Mouse (Mus musculus) limb, embryonic 11.5 days (tissue): ENCODE measurements around the gene Cphx3. TPM values are rescaled to one million over a fixed set of nuclear protein-coding genes. Genes with fewer than 3 reads are reported as not detected.
"Not testable (repeated sequence)": the region's sequence is repeated elsewhere in the genome, so short reads cannot be mapped to it uniquely, and the experiment has no call there.

Experiments
- ATAC-seq: fragments of 200-750 bp; cut with Nextera tagmentation; 2 replicates; pipeline ENCODE4 v1.8.0; 2017; ENCODE audit warnings: low read depth; ENCODE audit not compliant: insufficient number of reproducible peaks, low FRiP score, low TSS enrichment
- DNase-seq: peaks from one replicate; pipeline ENCODE4 v3.0.0-alpha.2; 2015; ENCODE audit warnings: low spot score
- H3K27ac ChIP-seq: fragments of 300-500 bp; sonication (generic); replicated peaks from 2 replicates; pipeline ENCODE4 v1.5.1; 2014; ENCODE audit warnings: low read depth, mild to moderate bottlenecking, low read length
- H3K27me3 ChIP-seq: fragments of 300-500 bp; sonication (generic); 2 replicates; pipeline ENCODE4 v1.6.1; 2014; ENCODE audit warnings: mild to moderate bottlenecking, low read length, mixed read lengths; ENCODE audit not compliant: control insufficient read depth, insufficient read depth
- H3K36me3 ChIP-seq: fragments of 300-500 bp; sonication (generic); 2 replicates; pipeline ENCODE4 v1.6.1; 2014; ENCODE audit warnings: mild to moderate bottlenecking, low read length, moderate library complexity, mixed read lengths; ENCODE audit not compliant: control insufficient read depth, insufficient read depth
- H3K4me1 ChIP-seq: fragments of 300-500 bp; sonication (generic); 2 replicates; pipeline ENCODE4 v1.6.1; 2014; ENCODE audit warnings: low read length, mixed read lengths; ENCODE audit not compliant: control insufficient read depth, insufficient read depth
- H3K4me2 ChIP-seq: fragments of 300-500 bp; sonication (generic); 2 replicates; pipeline ENCODE4 v1.6.1; 2014; ENCODE audit warnings: low read depth, mild to moderate bottlenecking, moderate library complexity; ENCODE audit not compliant: severe bottlenecking
- H3K4me3 ChIP-seq: fragments of 300-500 bp; sonication (generic); 2 replicates; pipeline ENCODE4 v1.5.1; 2014; ENCODE audit warnings: low read depth, low read length
- H3K9ac ChIP-seq: fragments of 300-500 bp; sonication (generic); 2 replicates; pipeline ENCODE4 v1.6.1; 2014; ENCODE audit warnings: mild to moderate bottlenecking, low read length
- H3K9me3 ChIP-seq: fragments of 300-500 bp; sonication (generic); 2 replicates; pipeline ENCODE4 v1.6.1; 2016; ENCODE audit warnings: low read length; ENCODE audit not compliant: control insufficient read depth
- WGBS: fragments of 180-500 bp; shearing (Covaris S2); extraction: QIAGEN DNeasy Blood & Tissue Kit; methylation state at CpG from one replicate; pipeline ENCODE4 v1.1.7; 2014; 5-methylcytosine and 5-hydroxymethylcytosine counted together
- polyA plus RNA-seq: library from polyadenylated mRNA; unstranded; fragments of >200 nt; fragmentation: Nextera tagmentation; extraction: Ambion mirVana; gene quantifications from 2 replicates; pipeline ENCODE4 v1.2.1, GENCODE M21; 2014

Cphx3 gene
- polyA plus RNA-seq, 1 experiment from 2014 or later: not detected

- not testable (repeated sequence) for H3K27me3 ChIP-seq, H3K4me2 ChIP-seq, H3K9ac ChIP-seq, H3K4me1 ChIP-seq, DNase-seq, H3K9me3 ChIP-seq, H3K27ac ChIP-seq, H3K4me3 ChIP-seq, H3K36me3 ChIP-seq, ATAC-seq
- whole genome bisulfite sequencing: no CpG with 5 or more reads among the region's 6 CpGs
These were observed 176.6 kb downstream of the Cphx3 start for GRCm38 (mm10) chr14:26258729-26259128.

Other genes with a start within 250 kb of the Cphx3 start
- 5.0 and 5.1 TPM in 2 replicates for gene Anxa11, start 240.1 kb upstream of the Cphx3 start, polyA plus RNA-seq
- gene Plac9a, start 179.2 kb upstream of the Cphx3 start, polyA plus RNA-seq: not detected in 2 replicates
- 3.6 and 4.5 TPM in 2 replicates for gene Tmem254a, start 154.6 kb upstream of the Cphx3 start, polyA plus RNA-seq
- not detected in 2 replicates for gene Cphx1, start 144.0 kb upstream of the Cphx3 start, polyA plus RNA-seq
- 2.9 and 3.6 TPM in 2 replicates for gene Duxbl1, start 103.7 kb upstream of the Cphx3 start, polyA plus RNA-seq
- not detected in 2 replicates for gene Gm9780, start 39.6 kb upstream of the Cphx3 start, polyA plus RNA-seq
- 19.9 and 24.4 TPM in 2 replicates for gene Tmem254c, start 14.9 kb upstream of the Cphx3 start, polyA plus RNA-seq
- not detected in 2 replicates for gene Cphx2, start 781 bp upstream of the Cphx3 start, polyA plus RNA-seq
- 2.4 TPM in 1 of 2 replicates, not detected in the other for gene Duxbl2, start 36.1 kb downstream of the Cphx3 start, polyA plus RNA-seq
- 0.45 TPM in 1 of 2 replicates, not detected in the other for gene Plac9b, start 100.2 kb downstream of the Cphx3 start, polyA plus RNA-seq
- 19.6 and 21.2 TPM in 2 replicates for gene Tmem254b, start 124.7 kb downstream of the Cphx3 start, polyA plus RNA-seq
- 1.3 and 4.0 TPM in 2 replicates for gene Duxbl3, start 175.7 kb downstream of the Cphx3 start, polyA plus RNA-seq